Mouse (Mus musculus) midbrain, embryonic 11.5 days (tissue): Measurements from ENCODE around the gene Hsd17b3. TPM values are rescaled to one million over a fixed set of nuclear protein-coding genes. Genes with fewer than 3 reads are reported as not detected.

Source experiments
- ATAC-seq: fragments of 200-750 bp; cut with Nextera tagmentation; 2 replicates; pipeline ENCODE4 v1.8.0; 2017; ENCODE audit warnings: moderate TSS enrichment, moderate library complexity; ENCODE audit not compliant: low FRiP score
- DNase-seq: peaks from one replicate; pipeline ENCODE4 v3.0.0; 2015; ENCODE audit warnings: low spot score; ENCODE audit errors: missing footprints
- H3K27ac ChIP-seq: fragments of 300-500 bp; sonication (generic); 2 replicates; pipeline ENCODE4 v1.5.1; 2014; ENCODE audit warnings: low read depth, low read length
- H3K27me3 ChIP-seq: fragments of 300-500 bp; sonication (generic); 2 replicates; pipeline ENCODE4 v1.6.1; 2014; ENCODE audit warnings: mild to moderate bottlenecking, low read length, moderate library complexity, mixed read lengths; ENCODE audit not compliant: control insufficient read depth, insufficient read depth
- H3K36me3 ChIP-seq: fragments of 300-500 bp; sonication (generic); 2 replicates; pipeline ENCODE4 v1.6.1; 2014; ENCODE audit warnings: mild to moderate bottlenecking, low read length, moderate library complexity, mixed read lengths; ENCODE audit not compliant: control insufficient read depth, insufficient read depth
- H3K4me1 ChIP-seq: fragments of 300-500 bp; sonication (generic); 2 replicates; pipeline ENCODE4 v1.6.1; 2014; ENCODE audit warnings: low read length; ENCODE audit not compliant: control insufficient read depth, insufficient read depth
- H3K4me2 ChIP-seq: fragments of 300-500 bp; sonication (generic); 2 replicates; pipeline ENCODE4 v1.6.1; 2014; ENCODE audit warnings: mild to moderate bottlenecking, moderate library complexity
- H3K4me3 ChIP-seq: fragments of 300-500 bp; sonication (generic); 2 replicates; pipeline ENCODE4 v1.5.1; 2014; ENCODE audit warnings: low read depth, low read length
- H3K9ac ChIP-seq: fragments of 300-500 bp; sonication (generic); 2 replicates; pipeline ENCODE4 v1.6.1; 2014; ENCODE audit warnings: low read length
- H3K9me3 ChIP-seq: fragments of 300-500 bp; sonication (generic); 2 replicates; pipeline ENCODE4 v1.6.1; 2016; ENCODE audit warnings: low read length; ENCODE audit not compliant: control insufficient read depth
- WGBS: fragments of 180-500 bp; shearing (Covaris S2); extraction: QIAGEN DNeasy Blood & Tissue Kit; methylation state at CpG from one replicate; pipeline ENCODE4 v1.1.7; 2014; 5-methylcytosine and 5-hydroxymethylcytosine counted together
- polyA plus RNA-seq: library from polyadenylated mRNA; unstranded; fragments of >200 nt; fragmentation: Nextera tagmentation; extraction: Ambion mirVana; gene quantifications from 2 replicates; pipeline ENCODE4 v1.2.1, GENCODE M21; 2014

Hsd17b3 gene
- polyA plus RNA-seq, 1 experiment from 2014 or later: not detected

DNA sequence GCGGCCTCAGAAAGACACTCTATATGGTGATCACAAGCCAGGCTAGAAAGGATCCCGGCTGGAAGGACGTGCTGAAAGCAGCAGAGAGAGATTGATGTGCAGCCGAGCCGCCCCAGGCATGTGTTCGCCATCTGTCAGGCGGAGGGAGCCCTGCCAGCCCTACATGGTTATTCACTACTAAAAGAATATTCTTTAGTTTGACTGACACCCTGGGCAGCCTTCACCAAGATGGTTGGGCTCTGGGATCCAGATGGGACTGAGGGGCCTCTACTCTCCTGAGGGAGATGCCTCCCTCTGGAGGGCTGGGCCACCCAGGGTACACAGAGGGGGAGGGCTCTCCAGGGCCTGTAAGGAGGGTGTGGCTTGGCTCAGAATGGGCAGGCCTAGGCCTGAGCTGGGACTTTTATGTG, 68.1 kb downstream of the Hsd17b3 start:
- DNase-seq: peak; percentile 89
- peak; percentile 92 for ATAC-seq

GRCm38 (mm10) chr13:64018586-64019141, 70.4 kb downstream of the Hsd17b3 start:
- H3K9ac ChIP-seq: no peak overlapping the region
- H3K36me3 ChIP-seq: no peaks in the 10 kb centered on the region
- no peaks in the 10 kb centered on the region for H3K4me1 ChIP-seq
- no peak overlapping the region for H3K4me2 ChIP-seq
- no peaks in the 10 kb centered on the region for H3K27me3 ChIP-seq
- H3K4me3 ChIP-seq: no peak overlapping the region
- WGBS: 81% methylated on average over 10 of the region's 10 CpGs
- H3K9me3 ChIP-seq: no peaks in the 10 kb centered on the region
- no peak overlapping the region for H3K27ac ChIP-seq
- ATAC-seq (no peak), DNase-seq (no peak)

More for the DNA sequence above, 68.1 kb downstream of the Hsd17b3 start:
- 48% methylated on average over 7 of the region's 7 CpGs for WGBS
- no peak overlapping the region for H3K9ac ChIP-seq
- H3K9me3 ChIP-seq: no peaks in the 10 kb centered on the region
- no peaks in the 10 kb centered on the region for H3K27me3 ChIP-seq
- H3K27ac ChIP-seq: no peak overlapping the region
- H3K4me2 ChIP-seq: no peak overlapping the region
- H3K4me1 ChIP-seq: no peaks in the 10 kb centered on the region
- no peaks in the 10 kb centered on the region for H3K36me3 ChIP-seq
- no peak overlapping the region for H3K4me3 ChIP-seq

DNA sequence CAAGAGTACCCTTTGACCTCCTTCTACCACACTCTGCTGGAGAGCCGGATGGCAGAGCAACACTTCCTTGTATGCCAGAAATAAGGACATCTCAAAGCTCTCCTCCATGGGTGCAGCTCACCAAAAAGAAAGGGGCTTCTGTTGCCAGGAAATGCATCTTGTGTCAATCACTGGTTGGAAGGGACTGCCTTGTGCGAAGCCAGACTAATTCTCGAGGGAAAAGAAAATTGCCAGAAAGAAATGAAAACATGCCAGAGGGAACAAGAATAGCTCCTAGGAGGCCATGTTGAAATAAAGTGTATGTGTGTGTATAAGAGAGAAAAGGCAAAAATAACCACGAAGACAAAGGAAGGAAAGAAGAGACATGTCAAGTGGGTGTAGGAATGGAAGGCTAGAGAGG, 73.0 kb downstream of the Hsd17b3 start:
- Histone ChIP-seq H3K27ac (no peak overlapping the region), H3K27me3 (no peaks in the 10 kb centered on the region), H3K4me2 (no peak overlapping the region), H3K9me3 (no peaks in the 10 kb centered on the region), H3K36me3 (no peaks in the 10 kb centered on the region), H3K4me3 (no peak overlapping the region), H3K9ac (no peak overlapping the region), H3K4me1 (no peaks in the 10 kb centered on the region)
- DNase-seq: no peak
- 79% methylated on average over 4 of the region's 4 CpGs for WGBS
- ATAC-seq: no peak

- Histone ChIP-seq H3K4me1 (no peaks in the 10 kb centered on the region), H3K27me3 (no peaks in the 10 kb centered on the region), H3K27ac (no peak overlapping the region), H3K9ac (no peak overlapping the region), H3K4me2 (no peak overlapping the region), H3K4me3 (no peak overlapping the region), H3K36me3 (no peaks in the 10 kb centered on the region), H3K9me3 (no peaks in the 10 kb centered on the region)
- ATAC-seq: no peak
- 87% methylated on average over 4 of the region's 4 CpGs for WGBS
- DNase-seq: no peak
These were observed 77.9 kb downstream of the Hsd17b3 start for GRCm38 (mm10) chr13:64011157-64011556.

Other genes starting within 250 kb of the Hsd17b3 start
- gene Slc35d2, start 40.1 kb upstream of the Hsd17b3 start, polyA plus RNA-seq: 2.9 and 5.0 TPM in 2 replicates
- 25.6 and 25.7 TPM in 2 replicates for gene Zfp367, start 64.0 kb upstream of the Hsd17b3 start, polyA plus RNA-seq
- gene Habp4, start 72.6 kb upstream of the Hsd17b3 start, polyA plus RNA-seq: 23.1 and 23.4 TPM in 2 replicates
- 7.7 and 8.8 TPM in 2 replicates for gene Cdc14b, start 186.1 kb upstream of the Hsd17b3 start, polyA plus RNA-seq
- 19.5 and 21.4 TPM in 2 replicates for gene Aaed1, start 223.5 kb upstream of the Hsd17b3 start, polyA plus RNA-seq